Mouse (Mus musculus): ENCODE results near the gene Abcb9. TPM values are rescaled to one million over a fixed set of nuclear protein-coding genes. Genes with fewer than 3 reads are reported as not detected.
"Not testable (repeated sequence)": the region's sequence is repeated elsewhere in the genome, so short reads cannot be mapped to it uniquely, and the experiment has no call there.

The Abcb9 gene
- polyA plus RNA-seq, 1 experiment from 2014 or later, result 2.1 TPM

DNA sequence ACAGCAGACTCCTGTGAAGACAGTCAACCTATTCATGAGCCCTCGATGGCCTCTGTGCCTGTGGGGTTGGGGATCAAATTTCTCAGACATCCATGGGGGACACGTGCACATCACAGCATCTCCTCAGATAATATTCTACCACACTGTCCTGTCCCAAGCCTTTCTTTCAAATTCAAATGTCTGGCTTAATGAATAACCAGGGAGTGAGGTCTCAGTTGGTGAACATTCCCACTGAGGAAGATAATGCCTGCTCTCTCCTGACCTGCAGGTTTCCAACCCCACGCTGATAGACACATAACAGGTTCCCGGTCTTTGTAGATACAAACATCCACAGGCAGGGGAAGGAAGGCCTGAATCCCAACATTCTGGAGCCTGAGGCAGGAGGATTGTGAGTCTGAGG, 38.6 kb downstream of the Abcb9 start:
- Histone ChIP-seq H3K4me1 (ENCODE audit: control insufficient read depth, insufficient read depth, low read length) (no peaks in the 10 kb centered on the region), H3K9me3 (ENCODE audit: control insufficient read depth, low read length) (no peaks in the 10 kb centered on the region), H3K27me3 (replicated peaks; ENCODE audit: control insufficient read depth, insufficient read depth, low read length) (no peaks in the 10 kb centered on the region), H3K4me2 (ENCODE audit: low read depth, low read length) (no peak overlapping the region), H3K27ac (replicated peaks; ENCODE audit: low read depth, low read length) (no peak overlapping the region), H3K9ac (ENCODE audit: low read depth, low read length) (no peak overlapping the region), H3K4me3 (ENCODE audit: low read depth, low read length) (no peak overlapping the region), H3K36me3 (ENCODE audit: control insufficient read depth, insufficient read depth, low read length) (no peaks in the 10 kb centered on the region)
- no peak for ATAC-seq (ENCODE audit: low read depth)
- DNase-seq (ENCODE audit: low spot score), result no peak
- WGBS, result 29% methylated on average over 4 of the region's 4 CpGs

DNA sequence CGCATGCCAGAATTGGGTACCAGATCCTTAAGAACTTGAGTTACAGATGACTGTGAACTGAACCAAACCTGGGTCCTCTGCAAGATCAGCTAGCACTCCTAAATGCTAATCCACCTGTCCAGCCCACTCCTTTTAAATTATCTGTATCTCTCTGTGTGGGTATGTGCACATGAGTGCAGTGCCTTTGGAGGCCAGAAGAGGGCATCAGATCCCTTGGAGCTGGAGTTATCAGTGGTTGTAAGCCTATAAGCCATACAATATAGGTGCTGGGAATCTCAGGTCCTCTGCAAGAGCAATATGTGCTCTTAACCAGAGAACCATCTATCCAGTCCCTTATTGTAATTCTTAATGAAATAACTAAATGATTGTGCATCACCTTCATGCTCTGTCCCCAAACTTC, 39.4 kb downstream of the Abcb9 start:
- DNase-seq (ENCODE audit: low spot score), result no peak
- Histone ChIP-seq H3K27me3 (replicated peaks; ENCODE audit: control insufficient read depth, insufficient read depth, low read length) (no peaks in the 10 kb centered on the region), H3K4me1 (ENCODE audit: control insufficient read depth, insufficient read depth, low read length) (no peaks in the 10 kb centered on the region), H3K36me3 (ENCODE audit: control insufficient read depth, insufficient read depth, low read length) (no peaks in the 10 kb centered on the region), H3K27ac (replicated peaks; ENCODE audit: low read depth, low read length) (no peak overlapping the region), H3K9me3 (ENCODE audit: control insufficient read depth, low read length) (no peaks in the 10 kb centered on the region), H3K9ac (ENCODE audit: low read depth, low read length) (no peak overlapping the region), H3K4me3 (ENCODE audit: low read depth, low read length) (no peak overlapping the region), H3K4me2 (ENCODE audit: low read depth, low read length) (no peak overlapping the region)
- ATAC-seq (ENCODE audit: low read depth), result no peak
- WGBS, result 100% methylated on average over 1 of the region's 1 CpGs

DNA sequence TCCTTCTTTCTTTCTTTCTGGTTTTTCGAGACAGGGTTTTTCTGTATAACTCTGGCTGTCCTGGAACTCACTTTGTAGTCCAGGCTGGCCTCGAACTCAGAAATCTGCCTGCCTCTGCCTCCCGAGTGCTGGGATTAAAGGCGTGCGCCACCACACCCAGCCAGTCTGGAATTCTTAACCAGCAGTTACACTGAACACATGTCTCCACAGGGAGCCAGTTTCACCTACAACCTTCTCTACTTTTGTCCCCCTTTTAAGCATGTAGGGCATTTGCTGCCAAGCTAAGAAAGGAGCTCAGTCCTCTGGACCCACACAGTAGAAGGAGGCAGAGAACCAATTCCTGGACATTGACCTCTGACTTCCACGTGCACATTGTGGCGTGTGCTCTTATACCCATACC, 43.0 kb downstream of the Abcb9 start:
- not testable (repeated sequence) for H3K4me1 ChIP-seq (ENCODE audit: control insufficient read depth, insufficient read depth, low read length); H3K4me2 ChIP-seq (ENCODE audit: low read depth, low read length); H3K9me3 ChIP-seq (ENCODE audit: control insufficient read depth, low read length); H3K36me3 ChIP-seq (ENCODE audit: control insufficient read depth, insufficient read depth, low read length); H3K4me3 ChIP-seq (ENCODE audit: low read depth, low read length); DNase-seq (ENCODE audit: low spot score); H3K9ac ChIP-seq (ENCODE audit: low read depth, low read length); H3K27me3 ChIP-seq (replicated peaks; ENCODE audit: control insufficient read depth, insufficient read depth, low read length); ATAC-seq (ENCODE audit: low read depth); H3K27ac ChIP-seq (replicated peaks; ENCODE audit: low read depth, low read length)
- WGBS, result 94% methylated on average over 7 of the region's 7 CpGs

DNA sequence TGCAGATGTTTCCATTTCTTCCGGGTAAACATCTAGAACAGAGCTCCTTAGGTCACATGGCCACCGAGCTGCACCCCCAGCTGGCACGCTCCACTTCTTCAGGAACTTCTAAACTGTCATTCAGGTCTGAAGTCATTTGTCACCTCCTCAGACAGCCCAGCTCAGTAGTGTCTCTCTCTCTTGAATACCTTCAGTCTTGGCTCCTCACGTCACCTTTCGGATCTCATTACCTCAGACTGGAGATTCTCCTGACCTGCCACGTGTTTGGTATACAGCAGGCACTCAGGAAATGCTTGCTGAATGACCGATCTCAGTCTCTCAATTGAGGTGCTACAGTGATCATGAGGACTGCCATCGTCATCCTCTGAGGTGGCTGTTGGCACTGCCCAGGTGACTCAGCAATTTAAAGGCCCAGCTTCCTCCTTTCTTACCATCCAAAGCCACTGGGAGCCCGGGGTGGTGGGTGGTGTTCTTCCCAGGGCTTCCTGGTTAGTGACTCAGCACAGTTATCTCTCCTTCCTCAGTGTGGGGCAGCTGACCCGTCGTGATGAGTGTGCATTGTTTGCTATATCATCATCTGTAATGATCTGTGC, 43.6 kb downstream of the Abcb9 start:
- ATAC-seq (ENCODE audit: low read depth) (no peak), DNase-seq (ENCODE audit: low spot score) (no peak)
- no peak overlapping the region for H3K4me3 ChIP-seq (ENCODE audit: low read depth, low read length)
- H3K9ac ChIP-seq (ENCODE audit: low read depth, low read length), result no peak overlapping the region
- H3K4me2 ChIP-seq (ENCODE audit: low read depth, low read length), result no peak overlapping the region
- H3K27me3 ChIP-seq (replicated peaks; ENCODE audit: control insufficient read depth, insufficient read depth, low read length), result no peaks in the 10 kb centered on the region
- no peak overlapping the region for H3K27ac ChIP-seq (replicated peaks; ENCODE audit: low read depth, low read length)
- H3K9me3 ChIP-seq (ENCODE audit: control insufficient read depth, low read length), result no peaks in the 10 kb centered on the region
- 74% methylated on average over 11 of the region's 11 CpGs for whole genome bisulfite sequencing
- no peaks in the 10 kb centered on the region for H3K36me3 ChIP-seq (ENCODE audit: control insufficient read depth, insufficient read depth, low read length)
- H3K4me1 ChIP-seq (ENCODE audit: control insufficient read depth, insufficient read depth, low read length), result peaks cover 10% of the 10 kb centered on the region

DNA sequence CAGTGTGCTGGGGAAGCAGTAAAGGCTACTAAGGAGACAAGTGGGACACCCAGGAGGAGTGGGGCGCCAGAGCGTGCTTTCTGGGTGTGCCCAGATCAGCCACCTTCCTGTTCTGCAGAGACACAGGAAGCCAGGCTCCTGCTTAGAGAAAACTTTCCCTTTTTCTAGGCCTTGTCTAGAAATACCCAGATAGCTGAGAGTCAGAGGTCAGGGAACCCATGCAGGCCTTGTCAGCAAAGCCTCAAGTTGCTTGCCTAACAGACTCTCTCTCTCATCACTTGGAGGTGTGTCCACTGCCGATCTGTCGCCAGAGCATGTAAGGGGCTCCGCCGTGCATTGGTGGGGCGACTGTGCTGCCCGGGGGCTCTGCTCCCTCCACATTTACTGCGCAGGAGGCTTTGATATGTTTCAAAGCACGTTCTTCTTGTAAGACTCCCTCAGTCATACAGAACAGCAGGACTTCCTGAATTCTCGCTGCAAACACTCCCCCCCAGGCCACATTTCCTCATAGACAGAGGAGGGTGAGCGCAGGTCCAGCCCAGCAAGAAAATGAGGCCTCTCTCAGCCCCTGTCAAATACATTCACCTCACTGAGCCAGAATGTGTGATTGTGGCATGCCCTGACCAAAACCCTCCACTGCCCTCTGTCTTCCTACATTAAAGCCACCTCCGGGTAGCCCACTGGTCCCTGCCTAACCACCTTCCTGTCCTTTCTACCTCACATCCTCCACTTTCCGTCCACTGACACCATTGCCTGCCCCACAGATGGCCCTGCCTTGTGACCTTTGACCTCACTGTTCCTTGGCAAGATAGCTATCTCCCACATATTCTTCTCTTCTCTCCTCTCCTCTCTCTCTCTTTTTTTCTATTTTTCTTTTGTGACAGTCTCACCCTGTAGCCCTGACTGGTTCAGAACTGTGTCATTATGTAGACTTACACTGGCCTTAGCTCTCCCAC, 45.2 kb downstream of the Abcb9 start:
- Histone ChIP-seq H3K4me1 (ENCODE audit: control insufficient read depth, insufficient read depth, low read length) (peaks cover 10% of the 10 kb centered on the region), H3K4me2 (ENCODE audit: low read depth, low read length) (no peak overlapping the region; the same call in 1 of the 2 replicates), H3K36me3 (ENCODE audit: control insufficient read depth, insufficient read depth, low read length) (no peaks in the 10 kb centered on the region), H3K27ac (replicated peaks; ENCODE audit: low read depth, low read length) (peak overlapping the region; percentile 83), H3K9ac (ENCODE audit: low read depth, low read length) (peak overlapping the region; percentile 46), H3K27me3 (replicated peaks; ENCODE audit: control insufficient read depth, insufficient read depth, low read length) (no peaks in the 10 kb centered on the region), H3K4me3 (ENCODE audit: low read depth, low read length) (no peak overlapping the region), H3K9me3 (ENCODE audit: control insufficient read depth, low read length) (no peaks in the 10 kb centered on the region)
- DNase-seq (ENCODE audit: low spot score) (peak; percentile 29), ATAC-seq (ENCODE audit: low read depth) (no peak)
- 30% methylated on average over 14 of the region's 14 CpGs for WGBS

DNA sequence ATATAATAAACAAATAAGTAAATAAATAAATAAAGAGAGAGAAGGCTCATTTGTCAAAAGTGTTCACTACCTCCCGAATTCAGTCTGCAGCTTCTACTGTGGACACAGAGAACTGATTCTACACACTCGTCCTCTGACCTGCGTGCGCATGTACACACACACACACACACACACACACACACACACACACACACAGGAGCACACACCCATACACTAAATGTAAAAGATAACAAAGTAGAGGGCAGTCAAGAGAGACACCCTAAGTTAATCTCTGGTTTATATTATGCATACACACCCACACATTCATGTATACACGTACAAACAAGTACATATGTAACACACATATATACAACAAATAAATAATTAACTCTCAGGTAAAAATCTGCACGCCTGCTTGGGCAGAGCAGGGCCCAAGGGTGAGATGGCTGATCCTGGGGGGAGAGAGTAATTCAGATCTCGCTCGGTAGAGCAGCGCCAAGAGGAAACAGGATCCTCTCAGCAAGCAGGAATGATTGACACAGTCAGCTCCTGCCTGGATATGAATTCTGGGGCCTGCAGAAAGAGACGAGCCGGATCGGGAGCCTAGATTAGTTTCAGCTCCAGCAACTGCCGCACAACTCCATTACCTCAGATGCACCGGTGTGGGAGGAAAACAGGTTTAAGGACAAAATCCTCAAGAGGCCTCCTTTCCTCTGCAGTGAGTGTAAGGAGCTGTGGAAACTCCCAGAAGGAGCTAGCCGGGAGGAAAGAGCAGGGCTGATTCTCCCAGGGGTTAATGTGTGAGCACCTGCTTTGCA, 46.2 kb downstream of the Abcb9 start:
- no peaks in the 10 kb centered on the region for H3K9me3 ChIP-seq (ENCODE audit: control insufficient read depth, low read length)
- DNase-seq (ENCODE audit: low spot score) (peak; percentile 84), ATAC-seq (ENCODE audit: low read depth) (peak; percentile 66)
- no peak overlapping the region; the same call in 1 of the 2 replicates for H3K4me2 ChIP-seq (ENCODE audit: low read depth, low read length)
- no peak overlapping the region for H3K4me3 ChIP-seq (ENCODE audit: low read depth, low read length)
- peaks cover 10% of the 10 kb centered on the region for H3K4me1 ChIP-seq (ENCODE audit: control insufficient read depth, insufficient read depth, low read length)
- WGBS, result 38% methylated on average over 15 of the region's 15 CpGs
- H3K9ac ChIP-seq (ENCODE audit: low read depth, low read length), result no peak overlapping the region
- no peaks in the 10 kb centered on the region for H3K27me3 ChIP-seq (replicated peaks; ENCODE audit: control insufficient read depth, insufficient read depth, low read length)
- peak overlapping the region; percentile 83 for H3K27ac ChIP-seq (replicated peaks; ENCODE audit: low read depth, low read length)
- no peaks in the 10 kb centered on the region for H3K36me3 ChIP-seq (ENCODE audit: control insufficient read depth, insufficient read depth, low read length)

DNA sequence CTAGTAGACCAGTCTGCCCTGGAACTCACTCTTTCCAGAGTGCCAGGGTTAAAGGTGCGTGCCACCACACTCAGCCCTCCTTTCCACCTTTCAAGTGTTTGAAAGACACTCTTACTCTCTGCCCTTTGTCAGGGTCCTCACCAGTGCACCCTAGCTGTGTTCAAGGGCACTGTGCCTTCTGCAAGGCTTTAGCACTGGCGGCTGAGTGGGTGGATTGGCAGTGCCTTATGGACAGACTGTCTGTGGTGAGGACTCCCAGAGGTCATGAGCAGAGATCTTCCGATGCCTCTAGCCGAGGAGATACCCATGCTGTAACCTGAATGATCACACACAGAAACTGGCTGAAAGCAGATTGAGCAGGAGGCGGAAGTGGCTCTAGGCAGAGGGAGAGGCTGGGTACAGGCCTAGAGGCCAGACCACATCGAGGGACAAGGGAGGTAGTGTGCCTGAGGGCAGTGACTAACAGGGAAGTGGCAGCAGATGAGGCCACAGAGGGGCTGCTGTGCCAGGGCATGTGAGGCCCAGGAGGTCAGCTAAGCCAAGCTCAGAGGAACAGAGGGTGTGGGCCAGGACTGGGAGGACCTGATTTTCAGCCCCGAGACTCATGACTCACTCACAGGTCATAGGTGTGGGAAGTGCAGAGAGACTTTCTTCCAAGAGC, 48.7 kb downstream of the Abcb9 start:
- Histone ChIP-seq H3K36me3 (ENCODE audit: control insufficient read depth, insufficient read depth, low read length) (no peaks in the 10 kb centered on the region), H3K27ac (replicated peaks; ENCODE audit: low read depth, low read length) (0 out of 2 replicates have a peak overlapping the region, but pooled peaks have one; percentile 18), H3K4me3 (ENCODE audit: low read depth, low read length) (no peak overlapping the region), H3K9me3 (ENCODE audit: control insufficient read depth, low read length) (no peaks in the 10 kb centered on the region), H3K9ac (ENCODE audit: low read depth, low read length) (no peak overlapping the region), H3K4me2 (ENCODE audit: low read depth, low read length) (no peak overlapping the region), H3K27me3 (replicated peaks; ENCODE audit: control insufficient read depth, insufficient read depth, low read length) (no peaks in the 10 kb centered on the region), H3K4me1 (ENCODE audit: control insufficient read depth, insufficient read depth, low read length) (peaks cover 10% of the 10 kb centered on the region)
- WGBS, result 61% methylated on average over 7 of the region's 7 CpGs
- peak; percentile 15; the same call in 1 of the 2 replicates for ATAC-seq (ENCODE audit: low read depth)
- peak; percentile 36 for DNase-seq (ENCODE audit: low spot score)

DNA sequence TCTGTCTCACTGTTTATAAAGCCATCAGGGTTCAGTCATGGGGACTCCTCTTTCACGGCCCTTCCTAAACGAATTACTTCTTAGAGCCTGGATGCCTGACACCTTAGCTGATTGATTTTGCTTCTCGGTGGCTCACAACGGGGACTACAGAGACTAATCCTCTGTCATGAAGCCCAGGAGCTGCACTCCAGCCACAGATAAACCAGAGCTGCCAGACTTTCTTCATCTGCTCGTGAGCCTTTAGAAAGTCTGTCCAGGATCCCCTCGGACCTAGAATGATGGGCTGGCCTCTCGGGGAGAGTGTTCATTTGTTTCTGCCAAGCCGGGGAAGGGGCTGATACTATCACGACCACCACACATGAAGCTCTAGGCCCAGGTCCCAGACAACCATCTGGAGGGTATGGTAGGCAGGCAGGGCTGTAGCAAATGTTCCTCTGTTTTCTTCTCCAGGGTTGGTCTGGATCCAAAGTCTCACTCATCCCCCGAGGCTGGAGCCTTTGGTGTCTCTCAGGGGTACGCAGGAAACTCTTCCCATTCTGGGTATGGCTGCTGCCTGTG, 50.1 kb downstream of the Abcb9 start:
- no peak for DNase-seq (ENCODE audit: low spot score)
- ATAC-seq (ENCODE audit: low read depth), result no peak
- Histone ChIP-seq H3K4me3 (ENCODE audit: low read depth, low read length) (no peak overlapping the region), H3K9me3 (ENCODE audit: control insufficient read depth, low read length) (no peaks in the 10 kb centered on the region), H3K4me2 (ENCODE audit: low read depth, low read length) (no peak overlapping the region), H3K9ac (ENCODE audit: low read depth, low read length) (peak overlapping the region; percentile 30; the same call in 1 of the 2 replicates), H3K27ac (replicated peaks; ENCODE audit: low read depth, low read length) (no peak overlapping the region), H3K36me3 (ENCODE audit: control insufficient read depth, insufficient read depth, low read length) (no peaks in the 10 kb centered on the region), H3K4me1 (ENCODE audit: control insufficient read depth, insufficient read depth, low read length) (peaks cover 7% of the 10 kb centered on the region), H3K27me3 (replicated peaks; ENCODE audit: control insufficient read depth, insufficient read depth, low read length) (no peaks in the 10 kb centered on the region)
- 43% methylated on average over 11 of the region's 11 CpGs for WGBS

All from embryonic facial prominence, embryonic 14.5 days (tissue).